Mouse (Mus musculus): Measurements from ENCODE around the gene Tmem9b. TPM values are rescaled to one million over a fixed set of nuclear protein-coding genes. Genes with fewer than 3 reads are reported as not detected.

The Tmem9b gene
- 132 TPM for polyA plus RNA-seq (2014; fragmentation: Illumina TruSeq; extraction: RNeasy Lipid Tissue Mini Kit (QIAGEN cat#74804); ENCODE audit: low read depth, low replicate concordance)

DNA sequence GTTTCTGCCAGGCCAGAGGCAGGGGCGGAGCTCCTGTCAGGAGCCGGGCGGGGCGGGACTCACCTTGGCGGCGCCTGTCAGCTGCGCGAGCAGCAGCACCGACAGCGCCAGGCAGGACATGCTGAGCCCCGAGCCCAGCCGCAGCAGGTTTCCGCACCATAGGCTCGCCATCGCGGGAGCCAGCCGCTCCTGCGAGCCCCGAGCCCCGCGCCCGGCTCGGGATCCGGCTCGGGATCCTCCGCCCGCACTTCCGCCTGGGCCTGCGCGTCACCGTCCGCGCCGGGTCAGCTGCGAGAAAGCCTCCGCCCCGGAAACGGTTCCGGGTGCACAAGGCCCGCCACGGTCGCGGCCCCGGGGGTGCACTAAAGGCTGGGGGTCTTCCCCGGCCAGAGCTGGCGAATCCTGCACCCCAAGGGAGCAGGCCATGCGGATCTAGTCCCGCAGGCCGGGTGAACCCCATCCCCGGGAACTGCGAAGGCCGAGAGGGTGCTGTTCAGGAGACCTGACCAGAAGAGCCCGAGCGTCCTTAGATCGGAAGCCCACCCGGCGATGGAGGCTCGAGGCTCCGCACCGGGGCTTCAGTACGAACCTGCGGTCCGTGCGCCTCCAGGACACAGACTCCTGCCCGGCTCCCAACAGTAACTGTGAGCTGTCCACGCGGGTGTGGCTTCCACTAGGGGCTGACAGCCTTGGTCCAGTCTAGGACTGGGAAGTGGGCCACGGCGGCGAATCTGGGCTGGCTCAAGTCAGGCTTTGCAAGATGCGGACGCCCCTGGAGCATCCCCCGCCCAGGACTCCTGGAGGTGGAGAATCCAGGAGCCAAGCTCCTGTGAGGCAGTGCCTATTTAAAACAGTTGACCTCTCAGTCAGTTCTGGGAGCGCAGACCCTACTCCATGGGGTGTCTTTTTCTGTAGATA lies at the start of gene Tmem9b:
Gene Tmem9b (minus strand): TSS at position 868 of the 918 bp plus-strand sequence.

DNA sequence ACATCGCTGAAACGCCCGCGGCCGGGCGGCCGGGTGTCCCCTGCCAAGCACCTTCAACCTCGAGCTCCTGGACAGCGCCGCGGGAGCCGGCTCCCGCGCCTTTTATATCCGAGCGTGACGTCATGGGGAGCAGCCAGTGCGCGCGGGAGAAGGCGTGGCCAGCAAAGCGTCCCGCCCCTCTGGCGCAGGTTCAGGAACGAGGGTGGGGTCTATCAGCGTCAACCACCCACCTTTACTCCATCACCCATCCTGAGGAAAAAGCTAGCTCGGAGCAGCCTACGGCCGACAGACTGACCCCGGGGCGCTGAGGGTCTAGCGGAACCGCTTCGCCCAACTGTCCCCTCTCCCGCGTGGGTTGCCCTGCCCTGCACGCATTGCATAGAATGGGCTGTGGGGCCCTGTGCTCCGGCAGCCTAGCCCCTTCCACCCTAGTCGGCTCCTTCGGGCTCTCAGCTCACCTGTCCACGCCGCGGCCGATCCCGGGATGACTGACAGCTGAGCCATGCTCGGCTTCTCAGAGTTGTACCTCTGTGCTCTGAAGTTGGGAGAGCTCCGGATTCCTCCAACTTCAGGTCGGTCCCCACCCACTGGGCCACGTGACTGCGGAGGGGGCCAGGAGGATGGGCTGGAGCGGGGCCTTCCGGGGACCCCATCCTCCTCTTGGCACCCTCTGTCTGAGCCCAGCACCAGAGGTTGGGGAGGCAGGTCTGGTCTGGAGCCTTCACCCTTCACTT lies 29.0 kb upstream of the Tmem9b start, which contains the start of gene Nrip3:
Gene Nrip3 (minus strand): TSS at position 556 of the 734 bp plus-strand sequence.

DNA sequence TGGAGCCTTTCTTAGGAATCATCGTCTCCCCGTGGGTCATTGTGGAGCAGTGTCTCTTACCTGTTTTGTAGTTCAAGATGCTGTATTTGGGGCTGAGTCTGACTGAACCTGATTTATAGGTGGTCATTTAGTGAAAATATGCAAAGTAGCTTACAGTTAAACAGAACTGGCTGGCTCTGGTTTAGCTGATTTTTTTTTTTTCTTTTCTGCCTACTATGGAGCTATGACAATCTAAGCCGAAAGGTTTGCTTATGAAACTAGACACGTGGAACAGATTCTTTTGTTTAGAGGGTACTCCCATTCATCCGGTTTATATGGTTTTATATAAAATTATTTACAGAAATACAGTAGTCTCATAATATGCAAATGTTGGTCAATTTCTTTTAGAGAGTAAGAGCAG lies 21.0 kb downstream of the Tmem9b start, which contains the start of gene Ascl3:
Gene Ascl3 (minus strand): TSS at position 101 of the 400 bp plus-strand sequence.

GRCm38 (mm10) chr7:109723697-109724096 lies 29.0 kb downstream of the Tmem9b start, which contains the start of gene BC051019:
BC051019 (minus strand) TSS chr7:109723850.

DNA sequence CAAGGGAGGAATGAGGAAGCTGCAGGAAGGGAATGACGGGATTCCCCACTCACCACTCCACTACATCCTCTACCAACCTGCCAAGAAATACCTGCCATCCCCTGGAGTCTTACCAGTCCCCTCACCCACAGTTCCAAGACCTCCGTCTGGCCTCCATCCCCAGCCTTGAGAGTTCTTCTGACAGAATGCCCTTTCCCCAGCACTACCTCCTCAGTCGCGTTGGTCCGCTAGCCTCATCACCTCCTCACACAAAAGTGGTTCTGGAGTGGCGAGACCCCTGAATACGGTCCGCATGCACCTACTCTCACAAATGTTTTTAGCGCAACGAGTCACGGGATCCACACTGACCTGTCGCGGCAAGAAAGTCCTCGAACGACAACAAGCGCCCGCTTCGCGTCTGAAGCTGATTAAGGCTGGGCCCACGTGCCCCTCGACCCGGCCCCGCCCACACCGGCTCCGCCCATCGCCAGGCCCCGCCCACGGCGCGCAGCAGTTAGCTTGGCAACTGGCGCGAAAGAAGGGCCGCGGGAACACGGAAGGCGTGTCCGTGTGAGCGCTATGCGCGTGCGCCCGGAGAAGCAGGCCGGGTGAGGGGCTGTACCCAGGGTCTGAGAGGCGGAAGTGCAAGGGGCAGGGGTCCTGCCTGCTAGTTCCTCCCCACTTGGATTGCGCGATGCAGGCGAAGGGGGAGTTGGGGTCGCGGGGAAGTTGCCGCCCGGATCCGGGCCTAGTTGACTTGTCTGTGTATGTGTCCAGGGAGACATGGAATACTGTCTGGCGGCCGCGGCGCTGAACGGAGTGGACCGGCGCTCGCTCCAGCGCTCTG lies 49.3 kb downstream of the Tmem9b start, which contains the start of the genes St5 and Akip1:
Gene St5 (minus strand): TSS at position 416 of the 826 bp plus-strand sequence.
Gene Akip1 (plus strand): TSS at position 501 of the 826 bp plus-strand sequence.

Other genes starting within 250 kb of the Tmem9b start
- 0.06 TPM for gene Trim66, start 244.7 kb downstream of the Tmem9b start, polyA plus RNA-seq (2014; fragmentation: Illumina TruSeq; extraction: RNeasy Lipid Tissue Mini Kit (QIAGEN cat#74804); ENCODE audit: low read depth, low replicate concordance)
- gene Rpl27a, start 233.7 kb downstream of the Tmem9b start, polyA plus RNA-seq (2014; fragmentation: Illumina TruSeq; extraction: RNeasy Lipid Tissue Mini Kit (QIAGEN cat#74804); ENCODE audit: low read depth, low replicate concordance) = 148 TPM
- 47.1 TPM for gene St5, start 49.3 kb downstream of the Tmem9b start, polyA plus RNA-seq (2014; fragmentation: Illumina TruSeq; extraction: RNeasy Lipid Tissue Mini Kit (QIAGEN cat#74804); ENCODE audit: low read depth, low replicate concordance)
- 19.5 TPM for gene Akip1, start 49.2 kb downstream of the Tmem9b start, polyA plus RNA-seq (2014; fragmentation: Illumina TruSeq; extraction: RNeasy Lipid Tissue Mini Kit (QIAGEN cat#74804); ENCODE audit: low read depth, low replicate concordance)
- not detected for gene BC051019, start 29.0 kb downstream of the Tmem9b start, polyA plus RNA-seq (2014; fragmentation: Illumina TruSeq; extraction: RNeasy Lipid Tissue Mini Kit (QIAGEN cat#74804); ENCODE audit: low read depth, low replicate concordance)
- gene Ascl3, start 21.1 kb downstream of the Tmem9b start, polyA plus RNA-seq (2014; fragmentation: Illumina TruSeq; extraction: RNeasy Lipid Tissue Mini Kit (QIAGEN cat#74804); ENCODE audit: low read depth, low replicate concordance) = not detected
- gene Nrip3, start 29.1 kb upstream of the Tmem9b start, polyA plus RNA-seq (2014; fragmentation: Illumina TruSeq; extraction: RNeasy Lipid Tissue Mini Kit (QIAGEN cat#74804); ENCODE audit: low read depth, low replicate concordance) = 2.6 TPM
- 0.79 TPM for gene Scube2, start 112.8 kb upstream of the Tmem9b start, polyA plus RNA-seq (2014; fragmentation: Illumina TruSeq; extraction: RNeasy Lipid Tissue Mini Kit (QIAGEN cat#74804); ENCODE audit: low read depth, low replicate concordance)
- gene Dennd5a, start 207.6 kb upstream of the Tmem9b start, polyA plus RNA-seq (2014; fragmentation: Illumina TruSeq; extraction: RNeasy Lipid Tissue Mini Kit (QIAGEN cat#74804); ENCODE audit: low read depth, low replicate concordance) = 25.6 TPM
- gene Tmem41b, start 234.1 kb upstream of the Tmem9b start, polyA plus RNA-seq (2014; fragmentation: Illumina TruSeq; extraction: RNeasy Lipid Tissue Mini Kit (QIAGEN cat#74804); ENCODE audit: low read depth, low replicate concordance) = 123 TPM

All from sigmoid colon, adult 10 weeks (tissue).